26 mouse cellular contexts compared by ENCODE assay signal in the genomic region with DNA sequence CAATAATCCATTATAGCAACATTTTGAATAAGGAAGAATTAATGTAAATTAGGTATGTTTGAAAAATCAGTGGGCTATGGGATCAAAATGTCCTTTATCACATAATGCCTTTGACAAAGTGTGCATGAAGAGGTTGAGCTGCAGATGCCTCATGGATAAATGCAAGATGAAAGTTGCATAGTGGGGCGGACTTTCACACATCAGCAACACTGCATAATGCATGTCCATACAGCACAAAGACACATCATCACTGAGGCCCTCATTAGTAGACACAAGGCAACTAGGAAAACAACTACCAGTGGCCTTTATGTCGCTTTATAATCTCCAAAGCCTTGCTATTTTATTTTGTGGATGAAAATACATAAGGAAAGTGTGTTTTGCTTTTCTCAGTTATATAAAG.
A peak's percentile ranks its signal among the peaks of the same experiment; 100 is the strongest.
DNase-seq lines count a peak whose midpoint lies in the region; ATAC-seq and TF ChIP-seq lines count a peak whose summit lies in the region.
"Had no signal": no experiment of that assay in that cellular context is flagged by ENCODE, and none has a peak within 500 bp of the region (broad histone marks: within the 10 kb centered on the region; RNA-seq: fewer than 3 reads in every experiment).

No protein-coding gene starts in this region.

- no peaks in the 10 kb centered on the region for H3K36me3 ChIP-seq in forebrain, embryonic 13.5 days (ENCODE audit: poor library complexity, severe bottlenecking)
- no peaks in the 10 kb centered on the region for H3K36me3 ChIP-seq in forebrain, embryonic 11.5 days (ENCODE audit: control insufficient read depth, insufficient read depth, low read length)
- no peaks in the 10 kb centered on the region for H3K36me3 ChIP-seq in forebrain, embryonic 15.5 days
- no peaks in the 10 kb centered on the region for H3K36me3 ChIP-seq in forebrain, embryonic 12.5 days (replicated peaks)
- no peaks in the 10 kb centered on the region for H3K36me3 ChIP-seq in forebrain, postnatal 0 days (ENCODE audit: insufficient read depth)
- H3K36me3 ChIP-seq in kidney, adult 2 months (ENCODE audit: control insufficient read depth, insufficient read depth, low read length), result no peaks in the 10 kb centered on the region
- H3K36me3 ChIP-seq: embryonic facial prominence, embryonic 13.5 days; embryonic facial prominence, embryonic 15.5 days; G1E had no signal

- WGBS in forebrain, embryonic 13.5 days, result 80% methylated on average over 2 of the region's 2 CpGs
- 89% methylated on average over 2 of the region's 2 CpGs for WGBS in forebrain, embryonic 11.5 days
- 75% methylated on average over 2 of the region's 2 CpGs for WGBS in forebrain, embryonic 15.5 days
- 70% methylated on average over 2 of the region's 2 CpGs for WGBS in forebrain, embryonic 12.5 days
- WGBS in forebrain, postnatal 0 days, result 74% methylated on average over 2 of the region's 2 CpGs
- 92% methylated on average over 2 of the region's 2 CpGs for WGBS in kidney, adult 2 months

- no peak overlapping the region for H3K4me3 ChIP-seq in forebrain, embryonic 13.5 days
- H3K4me3 ChIP-seq in forebrain, embryonic 11.5 days (ENCODE audit: low read depth, low read length), result no peak overlapping the region
- no peak overlapping the region for H3K4me3 ChIP-seq in forebrain, embryonic 15.5 days
- H3K4me3 ChIP-seq in forebrain, embryonic 12.5 days (replicated peaks), result no peak overlapping the region
- H3K4me3 ChIP-seq in forebrain, postnatal 0 days (ENCODE audit: low read depth, low read length), result no peak overlapping the region
- no peak overlapping the region for H3K4me3 ChIP-seq in kidney, adult 2 months (ENCODE audit: insufficient read depth, low read depth, low read length)
- H3K4me3 ChIP-seq: embryonic facial prominence, embryonic 13.5 days; embryonic facial prominence, embryonic 15.5 days; erythroblast, embryonic 14.5 days had no signal

- H3K4me2 ChIP-seq in forebrain, embryonic 13.5 days, result no peak overlapping the region
- no peak overlapping the region for H3K4me2 ChIP-seq in forebrain, embryonic 11.5 days (ENCODE audit: low read depth, low read length, severe bottlenecking)
- H3K4me2 ChIP-seq in forebrain, embryonic 15.5 days (replicated peaks), result no peak overlapping the region
- H3K4me2 ChIP-seq in forebrain, embryonic 12.5 days, result no peak overlapping the region
- no peak overlapping the region for H3K4me2 ChIP-seq in forebrain, postnatal 0 days (ENCODE audit: low read depth)
- H3K4me2 ChIP-seq: embryonic facial prominence, embryonic 13.5 days; embryonic facial prominence, embryonic 15.5 days had no signal

- DNase-seq in forebrain, embryonic 11.5 days (ENCODE audit: low spot score), result no peak
- peak; percentile 34 for DNase-seq in brain, embryonic 14.5 days (ENCODE audit: low read depth)
- no peak for DNase-seq in forebrain, postnatal 0 days
- DNase-seq in kidney, adult 2 months, result no peak
- DNase-seq: adrenal gland, adult 8-10 months; adrenal gland, postnatal 14 days; adrenal gland, postnatal 36 days; B cell, adult 2 months; cerebellum, adult 11 months; cerebellum, adult 18-20 months; cerebellum, adult 8-10 months; cerebellum, adult 9-11 months; cerebellum, postnatal 14 days; cerebellum, postnatal 36 days; embryo, embryonic 11 days had no signal

- H3K27ac ChIP-seq in forebrain, embryonic 13.5 days, result no peak overlapping the region
- no peak overlapping the region for H3K27ac ChIP-seq in forebrain, embryonic 11.5 days (ENCODE audit: low read depth, low read length)
- H3K27ac ChIP-seq in forebrain, embryonic 15.5 days (replicated peaks), result no peak overlapping the region
- no peak overlapping the region for H3K27ac ChIP-seq in forebrain, embryonic 12.5 days
- H3K27ac ChIP-seq in forebrain, postnatal 0 days (ENCODE audit: low read depth, low read length), result peak overlapping the region; percentile 37; the same call in 1 of the 2 replicates
- no peak overlapping the region for H3K27ac ChIP-seq in kidney, adult 2 months (ENCODE audit: insufficient read depth, low read depth, low read length)
- H3K27ac ChIP-seq: embryonic facial prominence, embryonic 13.5 days; embryonic facial prominence, embryonic 15.5 days had no signal

- H3K27me3 ChIP-seq in forebrain, embryonic 13.5 days, result no peaks in the 10 kb centered on the region
- H3K27me3 ChIP-seq in forebrain, embryonic 11.5 days (ENCODE audit: control insufficient read depth, insufficient read depth, low read length), result no peaks in the 10 kb centered on the region
- H3K27me3 ChIP-seq in forebrain, embryonic 15.5 days, result no peaks in the 10 kb centered on the region
- no peaks in the 10 kb centered on the region for H3K27me3 ChIP-seq in forebrain, embryonic 12.5 days
- no peaks in the 10 kb centered on the region for H3K27me3 ChIP-seq in forebrain, postnatal 0 days (ENCODE audit: insufficient read depth, low read length)
- H3K27me3 ChIP-seq in kidney, adult 2 months (replicated peaks; ENCODE audit: control insufficient read depth, insufficient read depth, low read length), result no peaks in the 10 kb centered on the region
- H3K27me3 ChIP-seq: CH12.LX; embryonic facial prominence, embryonic 13.5 days; embryonic facial prominence, embryonic 15.5 days had no signal

- TF ChIP-seq POLR2A in brain, embryonic 14.5 days (IDR thresholded peaks at IDR 0.05; ENCODE audit: borderline replicate concordance, extremely low read depth, insufficient read depth, insufficient read length, poor library complexity, severe bottlenecking), result no peak
- no peak for TF ChIP-seq POLR2A in kidney, adult 2 months (IDR thresholded peaks at IDR 0.05; ENCODE audit: low read depth, low read length)

- H3K4me1 ChIP-seq in forebrain, embryonic 13.5 days, result no peaks in the 10 kb centered on the region
- no peaks in the 10 kb centered on the region for H3K4me1 ChIP-seq in forebrain, embryonic 11.5 days (replicated peaks; ENCODE audit: control insufficient read depth, insufficient read depth, low read length)
- H3K4me1 ChIP-seq in forebrain, embryonic 15.5 days, result no peaks in the 10 kb centered on the region
- no peaks in the 10 kb centered on the region for H3K4me1 ChIP-seq in forebrain, embryonic 12.5 days
- H3K4me1 ChIP-seq in forebrain, postnatal 0 days (ENCODE audit: insufficient read depth), result no peaks in the 10 kb centered on the region
- H3K4me1 ChIP-seq in kidney, adult 2 months (ENCODE audit: control insufficient read depth, insufficient read depth, low read length), result no peaks in the 10 kb centered on the region
- H3K4me1 ChIP-seq: embryonic facial prominence, embryonic 13.5 days; embryonic facial prominence, embryonic 15.5 days had no signal

- no peak for TF ChIP-seq CTCF in brain, embryonic 14.5 days (IDR thresholded peaks at IDR 0.05; ENCODE audit: borderline replicate concordance, extremely low read depth, insufficient read depth, insufficient read length)
- TF ChIP-seq CTCF in forebrain, postnatal 0 days (IDR thresholded peaks at IDR 0.05; ENCODE audit: low read depth), result no peak
- TF ChIP-seq CTCF in kidney, adult 2 months (conservative IDR thresholded peaks at IDR 0.05; ENCODE audit: insufficient read depth, insufficient read length, low read depth, low read length), result no peak

- ATAC-seq in forebrain, embryonic 13.5 days, result peak; percentile 51; the same call in 1 of the 2 replicates
- no peak for ATAC-seq in forebrain, embryonic 11.5 days (replicated peaks; ENCODE audit: low FRiP score)
- peak; percentile 78 for ATAC-seq in forebrain, embryonic 15.5 days (replicated peaks)
- no peak for ATAC-seq in forebrain, embryonic 12.5 days (ENCODE audit: low FRiP score)
- peak; percentile 88 for ATAC-seq in forebrain, postnatal 0 days
- ATAC-seq: activated CD4-positive, CD25-positive, alpha-beta regulatory T cell, adult 4 months; CD4-positive, CD25-positive, alpha-beta regulatory T cell, adult 4 months; Patski had no signal

- no peak overlapping the region for H3K9ac ChIP-seq in forebrain, embryonic 13.5 days
- no peak overlapping the region for H3K9ac ChIP-seq in forebrain, embryonic 11.5 days (ENCODE audit: low read length)
- H3K9ac ChIP-seq in forebrain, embryonic 15.5 days (replicated peaks), result no peak overlapping the region
- H3K9ac ChIP-seq in forebrain, embryonic 12.5 days, result no peak overlapping the region
- no peak overlapping the region for H3K9ac ChIP-seq in forebrain, postnatal 0 days
- H3K9ac ChIP-seq: embryonic facial prominence, embryonic 13.5 days; embryonic facial prominence, embryonic 15.5 days had no signal

- no peaks in the 10 kb centered on the region for H3K9me3 ChIP-seq in forebrain, embryonic 13.5 days (replicated peaks)
- no peaks in the 10 kb centered on the region for H3K9me3 ChIP-seq in forebrain, embryonic 11.5 days (ENCODE audit: control insufficient read depth, low read length)
- H3K9me3 ChIP-seq in forebrain, embryonic 15.5 days, result no peaks in the 10 kb centered on the region
- no peaks in the 10 kb centered on the region for H3K9me3 ChIP-seq in forebrain, embryonic 12.5 days
- H3K9me3 ChIP-seq in forebrain, postnatal 0 days (ENCODE audit: low read length), result no peaks in the 10 kb centered on the region
- H3K9me3 ChIP-seq: embryonic facial prominence, embryonic 13.5 days; embryonic facial prominence, embryonic 15.5 days; G1E had no signal

Comparison
In these comparisons a context has a peak if more than half of its experiments do, and no peak if none do; other contexts are left out.
1. ATAC-seq: peak in forebrain, embryonic 13.5 days (single experiment), forebrain, embryonic 15.5 days (single experiment) and forebrain, postnatal 0 days (single experiment); none in forebrain, embryonic 11.5 days (single experiment) and forebrain, embryonic 12.5 days (single experiment).